Mouse (Mus musculus): ENCODE measurements around the gene Psmb6. TPM values are rescaled to one million over a fixed set of nuclear protein-coding genes. Genes with fewer than 3 reads are reported as not detected.

The Psmb6 gene
- polyA plus RNA-seq, 1 experiment: 248 TPM

GRCm38 (mm10) chr11:70506962-70507515 is 18.1 kb upstream of the Psmb6 start:
- no peak overlapping the region for H3K27ac ChIP-seq (ENCODE audit: insufficient read depth, low read length)
- H3K4me1 ChIP-seq (ENCODE audit: control insufficient read depth, insufficient read depth, low read length): no peaks in the 10 kb centered on the region
- TF ChIP-seq CTCF (IDR thresholded peaks at IDR 0.05; ENCODE audit: extremely low read depth, insufficient read depth, low read length): no peak
- TF ChIP-seq POLR2A (IDR thresholded peaks at IDR 0.05; ENCODE audit: extremely low read depth, insufficient read depth, low read length): no peak
- no peak overlapping the region for H3K4me3 ChIP-seq (ENCODE audit: insufficient read depth, low read length)

- no peak overlapping the region for H3K4me3 ChIP-seq (ENCODE audit: insufficient read depth, low read length)
- no peak overlapping the region for H3K27ac ChIP-seq (ENCODE audit: insufficient read depth, low read length)
- no peaks in the 10 kb centered on the region for H3K4me1 ChIP-seq (ENCODE audit: control insufficient read depth, insufficient read depth, low read length)
- TF ChIP-seq CTCF (IDR thresholded peaks at IDR 0.05; ENCODE audit: extremely low read depth, insufficient read depth, low read length): peak; percentile 64
- TF ChIP-seq POLR2A (IDR thresholded peaks at IDR 0.05; ENCODE audit: extremely low read depth, insufficient read depth, low read length): no peak
These were observed 15.2 kb upstream of the Psmb6 start for GRCm38 (mm10) chr11:70509753-70510564.

DNA sequence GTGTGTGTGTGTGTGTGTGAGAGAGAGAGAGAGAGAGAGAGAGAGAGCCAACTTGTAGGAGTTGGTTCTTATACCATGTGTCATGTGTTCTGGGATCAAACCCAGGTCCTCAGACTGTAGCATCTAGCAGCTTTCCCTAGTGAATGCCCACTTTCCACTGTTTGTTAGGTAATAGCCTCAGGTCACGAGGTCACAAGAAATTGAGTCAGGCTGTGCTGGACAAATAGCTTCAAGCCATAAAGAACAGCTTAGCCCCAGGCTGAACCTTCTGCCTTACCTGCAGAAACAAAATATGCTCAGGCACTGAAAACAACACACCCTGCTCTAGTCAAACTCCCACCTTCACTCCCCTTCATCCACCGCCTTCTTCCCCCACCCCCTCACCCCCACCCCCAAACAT is 13.9 kb upstream of the Psmb6 start:
- Histone ChIP-seq H3K4me1 (ENCODE audit: control insufficient read depth, insufficient read depth, low read length) (no peaks in the 10 kb centered on the region), H3K4me3 (ENCODE audit: insufficient read depth, low read length) (no peak overlapping the region), H3K27ac (ENCODE audit: insufficient read depth, low read length) (no peak overlapping the region)
- TF ChIP-seq CTCF (IDR thresholded peaks at IDR 0.05; ENCODE audit: extremely low read depth, insufficient read depth, low read length) (no peak), POLR2A (IDR thresholded peaks at IDR 0.05; ENCODE audit: extremely low read depth, insufficient read depth, low read length) (no peak)

DNA sequence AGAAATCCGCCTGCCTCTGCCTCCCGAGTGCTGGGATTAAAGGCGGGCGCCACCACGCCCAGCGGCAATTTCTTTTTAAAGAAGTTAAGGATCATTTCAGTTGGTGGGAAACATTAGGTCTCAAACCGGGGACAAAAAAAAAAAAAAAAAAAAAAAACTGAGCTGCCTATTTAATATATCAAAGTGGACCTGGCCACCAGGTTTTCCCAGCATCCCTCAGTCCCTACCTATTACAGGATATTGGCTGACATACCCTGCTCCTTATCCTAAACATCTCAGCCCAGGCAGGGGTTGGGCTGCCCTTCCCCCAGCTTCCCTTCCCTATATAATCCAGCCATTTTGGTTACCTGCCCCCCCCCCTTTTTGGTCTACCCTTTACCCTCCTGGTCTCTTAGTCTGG is 13.3 kb upstream of the Psmb6 start:
- TF ChIP-seq CTCF (IDR thresholded peaks at IDR 0.05; ENCODE audit: extremely low read depth, insufficient read depth, low read length): no peak
- no peak for TF ChIP-seq POLR2A (IDR thresholded peaks at IDR 0.05; ENCODE audit: extremely low read depth, insufficient read depth, low read length)
- Histone ChIP-seq H3K4me1 (ENCODE audit: control insufficient read depth, insufficient read depth, low read length) (no peaks in the 10 kb centered on the region), H3K27ac (ENCODE audit: insufficient read depth, low read length) (no peak overlapping the region), H3K4me3 (ENCODE audit: insufficient read depth, low read length) (no peak overlapping the region)

GRCm38 (mm10) chr11:70512709-70513342 is 12.3 kb upstream of the Psmb6 start:
- no peaks in the 10 kb centered on the region for H3K4me1 ChIP-seq (ENCODE audit: control insufficient read depth, insufficient read depth, low read length)
- no peak for TF ChIP-seq POLR2A (IDR thresholded peaks at IDR 0.05; ENCODE audit: extremely low read depth, insufficient read depth, low read length)
- H3K27ac ChIP-seq (ENCODE audit: insufficient read depth, low read length): no peak overlapping the region
- no peak overlapping the region for H3K4me3 ChIP-seq (ENCODE audit: insufficient read depth, low read length)

- H3K27ac ChIP-seq (ENCODE audit: insufficient read depth, low read length): no peak overlapping the region
- H3K4me1 ChIP-seq (ENCODE audit: control insufficient read depth, insufficient read depth, low read length): no peaks in the 10 kb centered on the region
- H3K4me3 ChIP-seq (ENCODE audit: insufficient read depth, low read length): no peak overlapping the region
- TF ChIP-seq POLR2A (IDR thresholded peaks at IDR 0.05; ENCODE audit: extremely low read depth, insufficient read depth, low read length): no peak
- TF ChIP-seq CTCF (IDR thresholded peaks at IDR 0.05; ENCODE audit: extremely low read depth, insufficient read depth, low read length): no peak
These were observed 11.6 kb upstream of the Psmb6 start for GRCm38 (mm10) chr11:70513520-70513919.

GRCm38 (mm10) chr11:70514288-70514687 is 10.9 kb upstream of the Psmb6 start, which contains the start of gene Vmo1:
Vmo1 (minus strand) TSS chr11:70514616.
- no peak for TF ChIP-seq POLR2A (IDR thresholded peaks at IDR 0.05; ENCODE audit: extremely low read depth, insufficient read depth, low read length)
- no peak for TF ChIP-seq CTCF (IDR thresholded peaks at IDR 0.05; ENCODE audit: extremely low read depth, insufficient read depth, low read length)
- no peak within 1 kb of the TSS for H3K27ac ChIP-seq (ENCODE audit: insufficient read depth, low read length)
- H3K4me1 ChIP-seq (ENCODE audit: control insufficient read depth, insufficient read depth, low read length): no peaks in the 10 kb centered on the region
- H3K4me3 ChIP-seq (ENCODE audit: insufficient read depth, low read length): no peak within 1 kb of the TSS

DNA sequence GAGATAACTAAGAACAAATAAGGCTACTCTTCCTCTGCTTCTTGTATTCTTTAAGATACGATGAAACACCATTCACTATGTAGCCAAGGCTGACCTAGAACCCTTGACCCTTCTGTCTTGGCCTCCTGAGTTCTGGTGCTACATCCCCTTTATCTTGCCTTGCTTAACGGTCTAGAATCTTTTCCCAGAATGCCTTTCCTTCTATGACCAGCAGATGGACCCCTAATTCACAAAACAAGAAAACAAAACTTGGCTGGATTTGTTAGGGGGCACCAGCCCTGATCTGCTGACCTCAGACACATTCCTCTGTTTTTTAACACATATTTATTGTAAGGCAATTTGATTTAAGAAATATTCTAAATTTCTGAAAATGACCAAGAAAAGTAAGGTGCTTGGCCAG is 8.8 kb upstream of the Psmb6 start:
- no peak for TF ChIP-seq POLR2A (IDR thresholded peaks at IDR 0.05; ENCODE audit: extremely low read depth, insufficient read depth, low read length)
- TF ChIP-seq CTCF (IDR thresholded peaks at IDR 0.05; ENCODE audit: extremely low read depth, insufficient read depth, low read length): peak; percentile 53
- Histone ChIP-seq H3K4me1 (ENCODE audit: control insufficient read depth, insufficient read depth, low read length) (no peaks in the 10 kb centered on the region), H3K27ac (ENCODE audit: insufficient read depth, low read length) (no peak overlapping the region), H3K4me3 (ENCODE audit: insufficient read depth, low read length) (no peak overlapping the region)

GRCm38 (mm10) chr11:70518436-70518835 is 6.7 kb upstream of the Psmb6 start:
- no peaks in the 10 kb centered on the region for H3K4me1 ChIP-seq (ENCODE audit: control insufficient read depth, insufficient read depth, low read length)
- H3K4me3 ChIP-seq (ENCODE audit: insufficient read depth, low read length): no peak overlapping the region
- TF ChIP-seq CTCF (IDR thresholded peaks at IDR 0.05; ENCODE audit: extremely low read depth, insufficient read depth, low read length) (no peak), POLR2A (IDR thresholded peaks at IDR 0.05; ENCODE audit: extremely low read depth, insufficient read depth, low read length) (no peak)
- H3K27ac ChIP-seq (ENCODE audit: insufficient read depth, low read length): no peak overlapping the region
